Mouse (Mus musculus): ENCODE data around the gene Cd81.

Cd81 gene

GRCm38 (mm10) chr7:143110803-143111202 is 58.3 kb downstream of the Cd81 start:
- no peak for DNase-seq (ENCODE audit: extremely low read depth, low read depth, low spot score)

GRCm38 (mm10) chr7:143111719-143112118 is 59.2 kb downstream of the Cd81 start:
- no peak for DNase-seq (ENCODE audit: extremely low read depth, low read depth, low spot score)

GRCm38 (mm10) chr7:143112395-143112794 is 59.9 kb downstream of the Cd81 start:
- DNase-seq (ENCODE audit: extremely low read depth, low read depth, low spot score) = no peak

- DNase-seq (ENCODE audit: extremely low read depth, low read depth, low spot score) = no peak
These were observed 62.2 kb downstream of the Cd81 start for GRCm38 (mm10) chr7:143114773-143115172.

GRCm38 (mm10) chr7:143116521-143116920 is 64.0 kb downstream of the Cd81 start:
- no peak for DNase-seq (ENCODE audit: extremely low read depth, low read depth, low spot score)
